Comparison of ENCODE assay signal across 12 mouse cellular contexts in genomic region chr1:191693231-191693630, GRCm38 (mm10). TPM values are rescaled to one million over a fixed set of nuclear protein-coding genes. Genes with fewer than 3 reads are reported as not detected.
DNase-seq lines count a peak whose midpoint lies in the region; ATAC-seq and TF ChIP-seq lines count a peak whose summit lies in the region.
"Had no signal": no experiment of that assay in that cellular context is flagged by ENCODE, and none has a peak within 500 bp of the region (broad histone marks: within the 10 kb centered on the region; RNA-seq: fewer than 3 reads in every experiment).

No protein-coding gene starts in this region.

- no peak for TF ChIP-seq CTCF in left cerebral cortex, adult 2 months (IDR thresholded peaks at IDR 0.05)

- H3K4me3 ChIP-seq in lung, embryonic 15.5 days: no peak overlapping the region
- H3K4me3 ChIP-seq in left cerebral cortex, adult 2 months: no peak overlapping the region
- H3K4me3 ChIP-seq: heart, adult 2 months; liver, embryonic 13.5 days had no signal

- intact Hi-C loops in heart, postnatal 10 days (cut with DNase I): no loop called here
- intact Hi-C loops in left cerebral cortex, adult 2 months (cut with DNase I): no loop called here

- peaks cover 15% of the 10 kb centered on the region; the same call in 1 of the 2 replicates for H3K4me1 ChIP-seq in lung, embryonic 15.5 days
- H3K4me1 ChIP-seq: liver, embryonic 13.5 days had no signal

- no peaks in the 10 kb centered on the region for H3K27me3 ChIP-seq in lung, embryonic 15.5 days
- H3K27me3 ChIP-seq: liver, embryonic 13.5 days had no signal

- ATAC-seq in lung, embryonic 15.5 days (ENCODE audit: borderline replicate concordance, extremely low read depth, low FRiP score, low TSS enrichment): peak; percentile 23; the same call in 1 of the 2 replicates
- ATAC-seq in megakaryocyte, adult 5-6 weeks (ENCODE audit: poor library complexity, severe bottlenecking): no peak

- no peaks in the 10 kb centered on the region for H3K36me3 ChIP-seq in lung, embryonic 15.5 days
- H3K36me3 ChIP-seq: liver, embryonic 13.5 days had no signal

- DNase-seq in heart, postnatal 10 days: peak; percentile 33 to 55
- no peak for DNase-seq in heart, adult 18-20 months
- peak; percentile 23 to 86 for DNase-seq in adrenal gland, adult (ENCODE audit: inconsistent age in 2 of 2, low spot score in 1 of 2)
- DNase-seq in kidney, adult 18-20 months: peak; percentile 66
- DNase-seq in frontal cortex, postnatal 10 days (ENCODE audit: low spot score in 2 of 2): no peak
- DNase-seq in left cerebral cortex, adult 2 months (ENCODE audit: extremely low spot score in 1 of 2, low spot score in 2 of 2): no peak
- DNase-seq: cerebellum, adult 9-10 months; liver, embryonic 13.5 days; right cerebral cortex, postnatal 4 days had no signal

- no peak overlapping the region; the same call in 1 of the 2 replicates for H3K4me2 ChIP-seq in lung, embryonic 15.5 days
- H3K4me2 ChIP-seq: liver, embryonic 13.5 days had no signal

- H3K9me3 ChIP-seq in lung, embryonic 15.5 days: no peaks in the 10 kb centered on the region
- H3K9me3 ChIP-seq: liver, embryonic 13.5 days had no signal

- WGBS in lung, embryonic 15.5 days: 43% methylated on average over 4 of the region's 4 CpGs

- no peak overlapping the region for H3K9ac ChIP-seq in lung, embryonic 15.5 days
- H3K9ac ChIP-seq: liver, embryonic 13.5 days had no signal

- H3K27ac ChIP-seq in lung, embryonic 15.5 days: peak overlapping the region; percentile 43; the same call in 1 of the 2 replicates
- H3K27ac ChIP-seq in left cerebral cortex, adult 2 months: no peak overlapping the region
- H3K27ac ChIP-seq: heart, adult 2 months; liver, embryonic 13.5 days had no signal

RNA-seq across cellular contexts. Expression of gene Lpgat1, which starts 24.4 kb away (rescaled TPM):
- total RNA-seq in heart, postnatal 10 days (2021): 10 to 100 TPM; 93.1 to 93.3 TPM
- total RNA-seq in heart, adult 18-20 months (2021): 100 to 1,000 TPM in 1 of 2 experiments, 10 to 100 TPM in 1; 99.5 to 111 TPM
- polyA plus RNA-seq in lung, embryonic 15.5 days (2015; fragmentation: Nextera tagmentation; extraction: Ambion mirVana): 25.1 and 27.0 TPM in 2 replicates
- total RNA-seq in megakaryocyte, adult 5-6 weeks (2015): 25.4 and 34.4 TPM in 2 replicates
- total RNA-seq in megakaryocyte, adult 5-6 weeks (2017): 29.3 and 29.4 TPM in 2 replicates
- 100 to 1,000 TPM; 189 to 194 TPM for total RNA-seq in left cerebral cortex, adult 2 months (2021)

Comparison
In these comparisons a context has a peak if more than half of its experiments do, and no peak if none do; other contexts are left out.
1. DNase-seq: peak in heart, postnatal 10 days (2 of 2), adrenal gland, adult (2 of 2) and kidney, adult 18-20 months (single experiment); none in heart, adult 18-20 months (0 of 2), frontal cortex, postnatal 10 days (0 of 2) and left cerebral cortex, adult 2 months (0 of 2).